Mouse (Mus musculus) heart, postnatal 10 days (tissue): ENCODE measurements at regions not wholly inside any gene's neighbourhood (a gene's known extent, or its start where the extent isn't known, plus 50 kb on each side); places are given as distances from the start of the nearest gene placed in this dataset.
A peak's percentile ranks its signal among the peaks of the same experiment; 100 is the strongest.

Experiments
- DNase-seq, 2 experiments: peaks; one replicate each; pipeline ENCODE4 v3.0.0; 2021
- intact Hi-C: fragments of 180-260 bp; cut with DNase I; formaldehyde crosslinking; loops from one replicate; pipeline ENCODE4 v1.15.1; 2025

GRCm38 (mm10) chr2:115394091-115394490 is 187.4 kb upstream of the BC052040 start:
- intact Hi-C loops = no loop called here
- DNase-seq = no peak

GRCm38 (mm10) chr2:115398550-115398949 is 183.0 kb upstream of the BC052040 start:
- intact Hi-C loops = no loop called here
- no peak for DNase-seq

- intact Hi-C loops = no loop called here
Measured at GRCm38 (mm10) chr2:115399107-115399740, 182.3 kb upstream of the BC052040 start.

GRCm38 (mm10) chr2:115399987-115400550 is 181.4 kb upstream of the BC052040 start:
- intact Hi-C loops = no loop called here
- DNase-seq = no peak

More at GRCm38 (mm10) chr2:115399107-115399740, 182.3 kb upstream of the BC052040 start:
- no peak for DNase-seq

- no peak for DNase-seq
- intact Hi-C loops = no loop called here
Measured at GRCm38 (mm10) chr2:115402246-115402645, 179.3 kb upstream of the BC052040 start.

- peak in 1 of 2 experiments; percentile 2 for DNase-seq
- intact Hi-C loops = no loop called here
Measured at GRCm38 (mm10) chr2:115432476-115432875, 149.0 kb upstream of the BC052040 start.

GRCm38 (mm10) chr2:115441100-115441499 is 140.4 kb upstream of the BC052040 start:
- DNase-seq = no peak
- intact Hi-C loops = no loop called here

- intact Hi-C loops = no loop called here
- no peak for DNase-seq
Measured at GRCm38 (mm10) chr2:115449783-115450483, 131.6 kb upstream of the BC052040 start.

GRCm38 (mm10) chr2:115455593-115455992 is 125.9 kb upstream of the BC052040 start:
- intact Hi-C loops = no loop called here
- DNase-seq = no peak

GRCm38 (mm10) chr2:115456372-115457022 is 125.0 kb upstream of the BC052040 start:
- DNase-seq = no peak
- intact Hi-C loops = no loop called here

GRCm38 (mm10) chr2:115460028-115460881 is 121.3 kb upstream of the BC052040 start:
- intact Hi-C loops = no loop called here
- DNase-seq = no peak

- DNase-seq = no peak
- intact Hi-C loops = no loop called here
Measured at GRCm38 (mm10) chr2:115460882-115461151, 120.7 kb upstream of the BC052040 start.

- intact Hi-C loops = no loop called here
- DNase-seq = no peak
Measured at GRCm38 (mm10) chr2:115466170-115466569, 115.3 kb upstream of the BC052040 start.

- no peak for DNase-seq
Measured at GRCm38 (mm10) chr2:115467107-115467745, 114.3 kb upstream of the BC052040 start.

GRCm38 (mm10) chr2:115467936-115468335 is 113.6 kb upstream of the BC052040 start:
- intact Hi-C loops = no loop called here
- DNase-seq = no peak

More at GRCm38 (mm10) chr2:115467107-115467745, 114.3 kb upstream of the BC052040 start:
- intact Hi-C loops = no loop called here

- intact Hi-C loops = no loop called here
- no peak for DNase-seq
Measured at GRCm38 (mm10) chr2:115468471-115468909, 113.0 kb upstream of the BC052040 start.

GRCm38 (mm10) chr2:115469165-115469821 is 112.2 kb upstream of the BC052040 start:
- intact Hi-C loops = no loop called here
- DNase-seq = no peak

GRCm38 (mm10) chr2:115472393-115472792 is 109.1 kb upstream of the BC052040 start:
- intact Hi-C loops = no loop called here
- DNase-seq = no peak

GRCm38 (mm10) chr2:115483418-115484288 is 97.9 kb upstream of the BC052040 start:
- DNase-seq = peak; percentile 47 to 48
- intact Hi-C loops = no loop called here
